Mouse (Mus musculus) heart, postnatal 25 days (tissue): ENCODE results near the gene Obp2a. TPM values are rescaled to one million over a fixed set of nuclear protein-coding genes. Genes with fewer than 3 reads are reported as not detected.
A peak's percentile ranks its signal among the peaks of the same experiment; 100 is the strongest.
"Not testable (repeated sequence)": the region's sequence is repeated elsewhere in the genome, so short reads cannot be mapped to it uniquely, and the experiment has no call there.

ENCODE experiments used
- DNase-seq: peaks from one replicate; pipeline ENCODE4 v3.0.0; 2022; ENCODE audit warnings: low spot score
- intact Hi-C: fragments of 180-260 bp; cut with DNase I; formaldehyde crosslinking; loops from one replicate; pipeline ENCODE4 v1.15.1; 2025
- total RNA-seq, 2 experiments: library from RNA; stranded (reverse); gene quantifications; 2 replicates each; pipeline ENCODE4 v1.2.3; 2021

The Obp2a gene
- not detected for total RNA-seq

DNA sequence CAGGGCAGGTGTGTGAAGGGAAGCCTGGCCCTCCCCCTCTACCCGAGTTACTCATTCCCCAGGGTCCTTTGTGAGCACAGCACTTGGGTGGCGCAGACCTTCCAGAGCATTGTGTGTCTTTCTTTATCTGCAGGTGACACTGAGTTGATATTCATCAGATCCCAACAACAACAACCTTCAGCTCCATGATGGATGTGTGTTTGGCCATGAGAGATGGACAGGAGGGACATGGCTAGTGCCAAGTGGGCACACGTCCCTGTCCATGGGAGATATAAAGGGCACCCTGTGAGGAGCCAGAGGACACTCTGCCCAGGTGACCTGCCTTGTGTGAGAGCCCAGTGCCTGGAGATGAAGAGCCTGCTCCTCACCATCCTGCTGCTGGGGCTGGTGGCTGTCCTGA is at the start of gene Obp2a:
TSS of gene Obp2a (plus strand) at position 301 of the 400 bp plus-strand sequence.
- intact Hi-C loops, result loop anchor here (2.0 to 5.0 kb wide), 2 partner anchors 33 to 53 kb away; no protein-coding TSS in a partner anchor
- not testable (repeated sequence) for DNase-seq

DNA sequence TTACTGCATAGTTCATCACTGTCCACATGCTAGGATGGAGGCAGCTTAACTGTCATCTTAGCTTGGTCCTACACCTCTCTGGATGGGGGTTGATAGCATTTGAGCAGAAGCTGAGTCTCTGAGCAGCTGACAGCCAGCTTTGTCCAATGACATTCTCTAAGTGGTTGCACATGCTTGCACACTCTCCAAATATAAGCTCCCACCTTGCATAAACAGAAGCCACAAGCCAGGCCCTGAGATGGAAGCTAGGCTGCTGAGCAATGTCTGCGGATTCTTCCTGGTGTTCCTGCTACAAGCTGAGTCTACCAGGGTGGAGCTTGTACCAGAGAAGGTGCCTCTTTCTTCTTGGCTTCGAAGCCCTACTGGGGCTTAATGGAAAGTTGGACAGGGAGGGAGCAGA is 46.9 kb upstream of the Obp2a start, which contains the start of gene Lcn8:
TSS of gene Lcn8 (plus strand) at position 219 of the 400 bp plus-strand sequence.
- intact Hi-C loops, result no loop called here

DNA sequence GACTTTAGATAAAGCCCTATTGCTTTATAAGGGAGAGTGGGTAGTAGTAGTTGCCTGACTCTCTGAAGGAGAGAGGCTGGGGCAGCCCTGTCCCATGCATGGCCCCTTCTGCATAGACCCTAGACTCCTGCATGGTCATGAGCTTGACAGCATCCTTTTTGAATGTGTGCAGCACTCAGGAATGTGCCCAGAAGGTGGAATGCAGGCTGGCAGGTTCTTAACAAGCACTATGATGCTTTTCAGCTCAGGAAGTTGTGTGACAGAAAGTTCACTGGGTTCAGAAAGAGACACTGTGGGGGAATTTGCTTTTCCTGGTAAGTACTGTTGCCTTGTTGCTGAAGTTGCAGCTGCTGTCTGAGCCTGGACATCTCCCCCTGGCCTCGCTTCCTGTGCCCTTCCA is 45.3 kb upstream of the Obp2a start:
- intact Hi-C loops, result no loop called here
- no peak for DNase-seq

More for the DNA sequence above, 46.9 kb upstream of the Obp2a start, which contains the start of gene Lcn8:
- no peak for DNase-seq

DNA sequence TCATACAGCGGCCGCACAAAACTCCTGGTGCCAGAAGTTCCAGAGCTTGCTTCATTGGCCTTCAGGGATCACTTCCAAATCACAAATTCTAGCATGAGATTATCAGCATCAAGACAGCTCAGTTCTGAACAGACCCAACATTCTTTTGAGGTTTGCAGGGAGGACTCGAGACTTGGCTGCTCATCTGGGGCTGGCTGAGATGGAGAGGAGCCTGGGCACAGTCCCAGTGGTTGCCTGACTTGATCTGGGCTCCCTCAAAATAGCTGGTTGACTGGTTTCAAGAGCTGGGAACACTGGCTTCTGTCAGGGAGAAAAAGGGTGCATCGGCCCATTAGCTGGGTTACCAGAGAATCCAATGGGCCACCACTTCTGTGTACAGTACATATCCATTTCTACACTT is 43.2 kb upstream of the Obp2a start:
- DNase-seq, result no peak
- intact Hi-C loops, result no loop called here

DNA sequence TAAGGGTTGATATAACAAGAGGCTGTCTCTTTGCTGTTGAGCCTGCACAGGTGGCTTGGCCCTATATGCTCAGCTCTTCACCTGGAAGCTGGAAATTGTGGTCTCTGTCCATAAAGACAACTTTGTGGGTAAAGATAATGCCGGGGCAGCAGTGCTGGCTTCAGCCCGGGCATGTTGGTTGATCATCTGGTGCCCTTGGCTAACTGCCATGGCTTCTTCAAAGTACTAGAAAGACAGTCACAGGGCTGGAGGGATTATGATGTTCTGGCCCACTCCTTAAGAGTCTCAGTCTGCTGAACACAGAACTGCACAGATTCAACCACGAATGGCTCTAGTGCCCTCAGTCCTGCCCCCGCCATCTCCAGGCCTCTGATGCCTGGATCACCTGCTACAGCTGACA is 42.6 kb upstream of the Obp2a start:
- intact Hi-C loops, result no loop called here
- DNase-seq, result no peak

DNA sequence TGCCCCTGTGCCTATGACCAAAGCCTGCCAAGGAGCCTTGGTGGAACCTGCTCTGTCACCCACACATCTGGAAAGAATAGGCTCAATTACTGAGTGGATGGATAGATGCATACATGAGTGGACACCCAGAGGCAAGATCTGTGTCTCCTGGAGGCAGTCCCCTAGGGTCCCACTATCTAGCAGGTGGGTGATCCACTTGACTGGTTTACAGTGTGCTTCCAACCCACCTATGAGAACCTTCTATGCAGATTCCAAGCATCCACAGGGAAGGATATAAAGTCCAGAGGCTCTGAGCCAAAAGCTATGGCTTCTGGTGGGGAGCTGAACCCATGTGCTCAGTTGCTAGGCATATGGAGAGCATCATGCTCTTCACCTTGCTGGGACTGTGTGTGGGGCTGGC is 42.2 kb upstream of the Obp2a start, which contains the start of gene Lcn5:
TSS of gene Lcn5 (plus strand) at position 301 of the 400 bp plus-strand sequence.
- DNase-seq, result no peak
- intact Hi-C loops, result no loop called here

DNA sequence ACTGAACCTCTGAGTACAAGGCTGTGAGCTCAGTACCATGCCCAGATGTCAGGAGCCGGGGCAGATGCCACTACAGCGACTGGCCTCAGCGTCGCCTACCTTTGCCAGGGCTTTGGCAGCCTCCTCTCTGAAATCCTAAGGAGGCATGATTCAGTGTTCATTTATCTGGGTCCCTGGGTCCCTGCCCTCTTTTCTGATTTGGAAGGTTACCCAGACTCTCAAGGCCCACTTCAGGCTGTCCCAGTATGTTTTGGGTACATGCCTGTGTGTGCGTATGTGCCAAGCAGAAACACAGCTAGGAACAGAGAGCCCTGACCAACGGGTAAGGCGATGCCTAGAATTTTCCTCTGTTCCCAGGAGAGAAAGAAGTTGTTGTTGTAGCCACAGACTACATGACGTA is 39.6 kb upstream of the Obp2a start:
- intact Hi-C loops, result no loop called here
- no peak for DNase-seq

DNA sequence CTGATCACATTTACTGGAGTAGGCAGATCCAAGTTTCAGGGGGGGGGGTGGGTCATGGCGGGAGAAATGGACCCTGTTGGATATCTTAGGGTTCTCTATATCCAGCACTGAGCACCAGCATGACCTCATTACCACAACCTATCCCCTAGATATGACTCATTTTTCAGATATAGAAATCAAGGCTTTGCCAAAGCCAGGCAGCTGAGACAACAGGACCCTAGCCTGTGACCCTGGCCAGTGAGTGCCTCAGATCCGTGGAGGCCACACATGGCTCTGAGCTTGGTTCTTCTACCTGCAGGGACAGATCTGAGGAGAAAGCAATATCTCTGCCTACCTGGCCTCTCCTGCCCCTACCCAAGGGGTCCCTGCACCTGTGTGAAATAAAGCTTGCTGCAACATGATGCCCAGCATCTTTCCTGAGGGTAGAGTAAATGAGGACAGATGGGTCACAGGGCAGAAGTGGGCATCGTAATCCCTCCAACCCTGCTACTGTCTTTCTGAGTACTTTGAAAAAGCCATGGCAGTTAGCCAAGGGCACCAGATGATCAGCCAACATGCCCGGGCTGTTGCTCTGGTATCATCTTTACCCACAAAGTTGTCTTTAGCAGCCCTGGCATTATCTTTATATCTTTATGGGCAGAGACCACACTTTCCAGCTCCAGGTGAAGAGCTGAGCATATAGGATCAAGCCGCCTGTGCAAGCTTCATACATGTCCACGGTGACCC is 38.4 kb upstream of the Obp2a start:
- intact Hi-C loops, result no loop called here
- DNase-seq, result no peak

DNA sequence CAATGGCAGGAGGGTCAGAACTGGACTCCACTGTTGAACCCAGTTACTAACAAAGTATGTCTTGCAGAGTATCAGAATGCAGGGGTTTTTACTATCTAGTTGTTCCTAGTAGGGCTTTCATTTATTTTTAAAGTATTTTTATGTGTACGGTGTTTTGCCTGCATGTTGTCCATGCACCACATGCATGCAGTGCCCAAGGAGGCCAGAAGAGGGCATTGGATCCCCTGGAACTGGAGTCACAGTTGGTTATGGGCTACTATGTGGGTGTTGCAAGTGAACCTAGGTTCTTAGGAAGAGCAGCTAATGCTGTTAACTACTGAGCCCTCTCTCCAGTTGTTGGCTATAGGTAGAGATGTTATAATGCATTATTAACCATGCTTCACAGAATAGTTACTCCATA is 36.3 kb upstream of the Obp2a start:
- DNase-seq, result no peak
- intact Hi-C loops, result no loop called here

DNA sequence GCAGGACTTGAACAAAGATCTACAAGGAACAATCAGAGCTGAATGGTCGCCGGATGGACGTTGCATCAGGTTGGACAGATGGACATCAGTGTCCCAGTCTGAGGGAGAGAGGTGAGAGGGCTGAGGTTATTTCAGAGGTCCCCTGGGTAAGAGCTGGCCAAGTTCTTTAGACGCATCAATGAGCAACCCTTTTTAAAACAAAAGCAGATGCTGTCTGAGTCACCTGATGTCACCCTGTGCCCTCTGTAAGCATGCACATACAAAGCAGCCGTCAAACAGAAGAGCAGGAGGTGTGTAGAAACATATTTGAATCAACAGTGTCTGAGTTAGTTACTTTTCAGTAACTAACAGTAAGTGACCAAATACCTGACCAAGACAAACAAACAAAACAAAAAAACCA is 35.7 kb upstream of the Obp2a start:
- intact Hi-C loops, result no loop called here
- no peak for DNase-seq

DNA sequence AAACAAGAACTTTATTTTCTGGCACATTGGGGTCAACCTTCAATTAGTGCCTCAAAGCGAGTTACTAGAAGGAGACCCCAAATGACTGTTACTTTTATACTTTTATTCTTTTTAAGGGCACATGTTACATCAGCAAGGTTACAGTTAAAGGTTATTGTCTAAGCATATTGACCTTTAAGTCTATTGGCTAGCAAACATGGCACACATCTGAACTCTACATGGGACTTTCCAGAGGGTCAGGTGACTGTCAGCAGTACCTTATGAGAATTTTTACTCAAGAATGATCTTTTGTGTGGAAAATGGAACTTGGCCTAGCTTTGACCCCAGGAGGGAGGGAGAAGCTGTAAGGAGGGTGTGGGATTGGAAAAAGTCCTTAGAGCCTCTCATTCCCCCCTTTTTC is 33.3 kb upstream of the Obp2a start:
- intact Hi-C loops, result no loop called here

DNA sequence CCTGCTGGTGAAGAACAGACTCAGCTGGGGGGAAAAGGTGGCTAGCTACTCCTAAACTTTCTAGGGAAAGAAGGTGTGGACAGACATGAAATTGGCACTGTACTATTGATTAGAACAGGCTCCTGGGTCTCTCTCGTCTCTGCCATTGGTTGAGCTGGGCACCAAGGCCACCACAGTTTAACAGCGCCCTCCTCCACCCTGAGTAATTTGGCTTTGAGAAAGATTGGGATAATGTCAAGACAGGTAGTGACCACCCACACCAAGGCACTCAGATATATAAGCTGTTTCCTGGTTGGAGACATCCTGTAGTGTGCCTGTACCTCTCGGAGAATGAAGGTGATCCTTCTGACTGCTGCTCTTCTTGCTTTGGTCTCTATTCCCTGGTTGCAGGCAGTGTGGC is 23.4 kb upstream of the Obp2a start, which contains the start of gene Lcn6:
TSS of gene Lcn6 (plus strand) at position 301 of the 400 bp plus-strand sequence.
- intact Hi-C loops, result no loop called here
- DNase-seq, result no peak

More for the DNA sequence above, 33.3 kb upstream of the Obp2a start:
- no peak for DNase-seq

DNA sequence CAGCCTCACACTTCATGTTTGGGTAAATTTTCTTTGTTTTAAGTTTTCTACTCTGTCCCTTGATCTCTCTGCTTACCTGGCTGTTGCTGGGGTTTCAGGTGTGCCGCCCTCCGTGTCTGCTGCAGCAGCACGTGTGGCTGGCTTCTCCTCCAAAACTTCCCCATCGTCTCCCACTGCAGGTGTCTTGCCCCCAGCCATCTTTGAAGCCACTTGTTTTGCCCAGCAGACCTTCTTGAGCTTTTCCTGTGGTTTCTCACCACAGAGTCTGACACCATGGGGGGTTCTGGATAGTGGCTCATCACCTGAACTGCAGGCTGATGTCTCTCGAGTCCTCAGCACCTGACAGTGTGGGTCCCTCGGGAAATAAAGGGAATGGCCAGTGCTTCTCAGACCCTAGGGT is 20.3 kb upstream of the Obp2a start:
- no peak for DNase-seq
- intact Hi-C loops, result no loop called here

DNA sequence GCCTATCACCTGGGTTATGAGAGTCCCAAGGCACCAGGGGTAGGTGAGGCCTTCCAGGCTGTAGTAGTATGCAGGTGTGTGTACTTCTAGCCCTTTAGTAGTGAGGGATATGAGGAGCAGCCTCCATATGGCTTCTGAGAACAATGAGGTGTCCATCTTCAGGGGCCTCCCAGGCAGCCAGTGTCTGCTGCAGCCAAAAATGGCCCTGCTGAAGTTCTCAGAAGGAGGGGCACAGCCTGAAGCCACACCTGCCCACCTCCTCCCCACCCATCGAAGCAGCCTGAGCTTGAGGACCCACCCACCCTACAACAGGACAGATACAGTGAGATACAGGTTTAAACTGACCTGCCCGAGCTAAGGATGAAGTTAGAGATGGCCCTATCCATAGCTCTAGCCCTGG is 17.4 kb upstream of the Obp2a start, which contains the start of gene Lcn10:
TSS of gene Lcn10 (plus strand) at position 301 of the 400 bp plus-strand sequence.
- intact Hi-C loops, result no loop called here

DNA sequence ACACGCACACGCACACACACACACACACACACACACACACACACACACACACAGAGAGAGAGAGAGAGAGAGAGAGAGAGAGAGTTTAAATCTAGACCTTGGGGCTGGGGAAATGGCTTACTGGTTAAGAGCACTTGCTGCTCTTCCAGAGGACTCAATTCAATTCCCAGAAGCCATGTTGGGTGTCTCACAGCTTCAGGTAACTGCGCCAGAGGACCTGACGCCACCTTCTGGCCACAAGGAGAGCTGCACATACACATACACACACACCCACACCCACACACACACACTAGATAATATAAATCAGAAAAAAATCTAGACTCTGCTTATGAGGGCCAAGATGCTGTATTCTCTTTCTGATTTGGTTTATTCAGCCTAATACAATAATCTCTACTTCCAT is 12.9 kb upstream of the Obp2a start:
- intact Hi-C loops, result no loop called here
- DNase-seq, result no peak

More for the DNA sequence above, 17.4 kb upstream of the Obp2a start, which contains the start of gene Lcn10:
- no peak for DNase-seq

DNA sequence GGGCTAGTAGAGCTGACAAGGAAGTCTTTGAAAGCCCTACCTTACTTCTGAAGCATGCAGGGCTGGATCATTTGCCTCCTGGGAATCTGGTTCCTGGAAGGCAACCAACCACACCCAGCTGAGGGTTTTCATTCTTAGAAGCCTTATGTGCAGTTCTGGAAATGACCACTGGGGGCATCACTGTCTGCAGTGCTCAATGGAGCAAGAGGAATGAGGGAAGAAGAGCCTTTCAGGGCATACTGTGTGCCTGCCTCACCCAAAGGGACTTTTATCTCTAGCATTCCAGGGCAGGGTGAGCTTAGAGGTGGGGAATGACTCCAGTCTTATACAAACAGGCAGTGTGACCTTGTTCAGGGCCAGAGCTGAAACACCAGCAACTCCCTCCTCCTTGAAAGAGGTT is 5.2 kb upstream of the Obp2a start:
- peak; percentile 19 for DNase-seq
- intact Hi-C loops, result loop anchor here (5.0 kb wide), 1 partner anchor 38 kb away; no protein-coding TSS in a partner anchor

DNA sequence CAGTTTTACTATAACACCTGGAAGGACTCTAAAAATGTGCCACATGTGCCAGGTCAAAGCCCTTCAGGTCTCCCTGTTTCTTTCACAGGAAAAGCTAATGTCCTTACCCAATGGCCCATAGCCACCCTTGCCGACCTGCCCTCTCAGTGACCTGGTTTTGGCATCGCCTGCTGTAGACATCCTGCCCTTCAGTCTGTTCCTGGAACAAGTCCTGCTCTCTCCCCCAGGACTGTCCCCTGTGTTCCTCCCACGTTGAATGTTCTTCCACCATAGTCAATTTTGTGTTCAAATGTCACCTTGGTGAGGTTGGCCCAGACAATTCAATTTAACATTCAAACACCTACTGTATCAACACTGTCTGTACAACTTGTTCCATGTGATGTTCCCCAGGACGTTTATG is 2.9 kb upstream of the Obp2a start:
- no peak for DNase-seq
- intact Hi-C loops, result loop anchor here (5.0 kb wide), 1 partner anchor 35 kb away; no protein-coding TSS in a partner anchor

DNA sequence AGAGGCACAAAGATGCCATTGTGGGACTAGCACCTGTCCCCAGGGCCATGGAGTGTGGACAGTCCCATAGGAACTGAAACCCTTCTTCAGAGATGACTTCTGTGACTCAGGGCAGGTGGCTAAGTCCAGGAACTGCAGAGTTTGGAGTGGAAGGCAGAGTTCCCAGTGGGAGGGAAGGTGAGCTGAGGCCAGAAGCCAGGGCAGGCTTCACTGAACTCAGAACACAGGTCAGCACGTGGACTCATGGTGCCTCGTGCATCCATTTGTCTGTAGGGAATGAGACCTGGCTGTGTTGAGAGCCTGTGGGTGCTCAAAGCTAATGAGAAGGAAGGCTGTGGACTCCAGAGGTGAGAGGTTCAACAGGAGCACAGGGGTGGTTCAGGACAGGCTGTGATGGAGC is 1.1 kb upstream of the Obp2a start:
- intact Hi-C loops, result loop anchor here (2.0 to 5.0 kb wide), 2 partner anchors 34 to 54 kb away; no protein-coding TSS in a partner anchor

DNA sequence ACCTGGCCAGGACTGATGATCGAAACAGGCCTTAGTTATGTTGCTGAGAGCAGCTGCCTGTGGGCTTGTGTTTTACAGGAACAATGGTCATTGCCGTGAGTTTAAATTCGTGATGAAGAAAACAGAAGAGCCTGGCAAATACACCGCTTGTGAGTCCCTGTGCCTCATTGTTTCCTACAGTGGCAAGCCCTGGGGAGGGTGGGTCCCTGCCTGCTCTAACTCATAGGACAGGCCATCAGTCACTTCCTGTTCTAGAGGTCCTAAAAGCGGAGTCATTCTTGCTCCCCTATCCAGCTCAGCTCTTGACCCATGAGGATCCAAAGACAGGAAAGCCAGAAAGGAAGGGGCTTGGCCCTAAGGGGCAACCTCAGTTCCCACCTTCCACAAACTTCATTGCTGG is 1.2 kb downstream of the Obp2a start:
- intact Hi-C loops, result no loop called here
- DNase-seq, result no peak

More for the DNA sequence above, 1.1 kb upstream of the Obp2a start:
- no peak for DNase-seq

DNA sequence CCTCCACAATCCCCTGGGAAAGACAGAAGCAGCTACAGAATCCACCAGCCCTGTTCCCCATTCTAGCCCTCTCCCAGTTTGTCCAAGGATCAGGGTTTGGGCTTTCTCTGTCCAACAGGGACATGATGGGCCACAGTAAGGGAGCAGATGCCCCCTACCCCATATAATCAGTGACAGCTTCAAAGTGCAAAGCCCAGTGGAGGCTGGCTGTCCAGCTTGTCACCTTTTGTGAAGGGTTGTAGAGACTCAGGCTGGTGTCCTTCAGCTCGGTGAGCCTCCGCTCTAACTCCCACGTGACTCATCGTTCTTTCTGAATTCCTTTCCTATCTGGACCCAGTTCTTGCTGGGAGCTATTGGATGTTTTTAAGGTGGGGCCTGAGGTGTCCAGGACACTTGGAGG is 3.9 kb downstream of the Obp2a start:
- no peak for DNase-seq

More for the DNA sequence above, 3.9 kb downstream of the Obp2a start:
- intact Hi-C loops, result no loop called here
